Mouse (Mus musculus): Measurements from ENCODE around the gene Slc12a8. TPM values are rescaled to one million over a fixed set of nuclear protein-coding genes. Genes with fewer than 3 reads are reported as not detected.

Gene Slc12a8
- total RNA-seq, 2 experiments from 2014 or later = not detected

GRCm38 (mm10) chr16:33669072-33669471 is 151.9 kb downstream of the Slc12a8 start:
- no peak for ATAC-seq (replicated peaks; ENCODE audit: poor library complexity)

DNA sequence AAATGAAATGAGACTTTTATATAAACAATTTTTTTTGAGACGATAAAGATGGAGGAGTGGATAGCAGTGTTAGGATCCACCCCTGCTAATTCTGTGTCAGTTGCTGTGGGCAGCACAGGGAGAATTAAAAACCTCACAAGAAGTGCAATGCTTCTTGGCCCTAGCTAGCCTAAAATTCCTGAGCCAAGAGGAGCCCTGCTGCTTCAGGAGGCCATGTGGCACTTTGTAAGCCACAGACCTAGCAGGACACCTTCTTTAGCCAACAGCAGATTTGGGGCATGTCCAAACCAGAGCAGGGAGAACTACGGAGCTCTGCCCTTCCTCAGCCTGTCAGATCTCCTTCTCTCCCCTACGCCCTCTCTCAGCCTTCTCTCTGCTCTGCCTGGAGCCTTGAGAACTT is 153.2 kb downstream of the Slc12a8 start:
- ATAC-seq (replicated peaks; ENCODE audit: poor library complexity) = no peak

GRCm38 (mm10) chr16:33670933-33671332 is 153.8 kb downstream of the Slc12a8 start:
- ATAC-seq (replicated peaks; ENCODE audit: poor library complexity) = no peak

- ATAC-seq (replicated peaks; ENCODE audit: poor library complexity) = no peak
Measured at GRCm38 (mm10) chr16:33672188-33672587, 155.1 kb downstream of the Slc12a8 start.

DNA sequence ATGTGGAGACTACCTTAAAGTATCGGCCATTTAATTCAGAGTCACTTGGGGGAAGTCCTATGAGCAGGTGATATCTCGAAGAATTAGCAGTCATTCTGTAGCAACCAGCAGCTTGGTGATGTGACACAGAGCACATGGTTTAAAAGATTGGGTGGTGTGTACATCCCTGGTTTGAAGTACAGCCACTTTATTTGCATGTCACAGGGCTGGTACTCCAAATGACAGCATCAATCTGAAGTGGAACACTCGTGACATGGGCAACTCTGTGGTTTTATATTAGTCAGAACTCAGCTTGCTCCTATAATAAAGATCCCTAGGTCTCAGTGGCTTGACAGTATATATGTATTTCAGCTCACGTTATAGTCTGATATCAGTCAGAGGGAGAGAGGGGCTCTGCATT is 155.5 kb downstream of the Slc12a8 start:
- no peak for ATAC-seq (replicated peaks; ENCODE audit: poor library complexity)

DNA sequence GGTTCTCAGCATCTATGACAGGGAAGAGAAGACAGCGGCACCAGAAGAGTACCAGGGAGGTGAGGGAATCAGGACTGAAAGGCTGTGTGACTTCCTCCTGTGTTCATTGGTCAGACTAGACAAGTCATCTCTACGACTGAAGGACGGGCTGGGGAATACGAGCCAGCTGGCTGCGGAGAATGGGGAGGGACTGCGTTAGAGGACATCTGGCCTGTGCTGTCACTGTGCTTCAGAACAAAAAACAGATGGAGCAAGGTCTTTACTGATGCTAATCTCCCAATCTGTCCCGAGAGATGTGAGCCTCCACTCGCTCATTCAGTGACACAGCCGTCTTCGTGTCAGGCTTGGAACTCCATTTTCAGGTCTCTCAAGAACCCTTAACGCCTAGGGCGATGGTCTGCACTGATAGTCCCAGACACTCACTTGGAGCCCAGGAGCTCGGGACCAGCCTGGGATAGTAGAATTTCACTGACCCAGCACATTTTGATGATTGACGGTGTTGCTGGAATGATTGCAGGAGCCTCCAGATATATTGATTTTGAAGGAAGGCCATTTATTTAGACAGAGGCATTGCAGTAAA is 156.5 kb downstream of the Slc12a8 start:
- no peak for ATAC-seq (replicated peaks; ENCODE audit: poor library complexity)

GRCm38 (mm10) chr16:33675151-33675847 is 158.2 kb downstream of the Slc12a8 start:
- ATAC-seq (replicated peaks; ENCODE audit: poor library complexity) = no peak

DNA sequence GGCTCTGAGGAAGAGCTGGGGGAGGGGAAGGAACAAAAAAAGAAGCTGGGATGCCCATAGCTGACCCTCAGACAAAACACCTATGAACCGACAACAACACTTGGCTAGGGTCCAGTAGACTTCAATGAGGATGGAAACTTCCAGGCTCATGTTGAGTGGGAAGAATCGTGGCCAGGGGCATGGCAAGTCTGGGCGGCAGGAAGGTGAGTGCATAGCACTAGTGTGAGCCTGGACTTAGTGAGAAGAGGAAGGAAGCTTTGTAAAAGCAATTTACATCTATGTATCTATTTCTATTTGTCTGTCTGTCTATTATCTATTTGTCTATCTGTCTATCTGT is 158.7 kb downstream of the Slc12a8 start:
- ATAC-seq (replicated peaks; ENCODE audit: poor library complexity) = no peak

- ATAC-seq (replicated peaks; ENCODE audit: poor library complexity) = no peak
Measured at GRCm38 (mm10) chr16:33676347-33677312, 159.5 kb downstream of the Slc12a8 start.

DNA sequence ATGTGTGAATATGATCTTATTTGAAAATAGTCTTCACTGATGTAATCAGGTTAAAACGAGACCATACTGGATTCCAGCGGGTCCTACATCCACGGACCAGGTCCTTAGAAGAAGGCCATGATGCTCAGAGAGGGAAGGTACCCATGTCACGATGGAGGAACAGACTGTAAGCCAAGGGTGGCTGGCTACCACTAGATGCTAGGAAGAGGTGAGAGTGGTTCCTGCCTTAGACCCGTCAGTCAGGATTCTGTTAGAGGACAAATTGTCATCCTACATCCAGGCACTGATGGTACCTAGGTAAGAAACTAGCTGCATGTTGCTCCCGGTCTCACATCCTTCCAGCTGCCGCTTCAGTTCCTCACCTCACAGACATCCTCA is 160.2 kb downstream of the Slc12a8 start:
- ATAC-seq (replicated peaks; ENCODE audit: poor library complexity) = no peak

DNA sequence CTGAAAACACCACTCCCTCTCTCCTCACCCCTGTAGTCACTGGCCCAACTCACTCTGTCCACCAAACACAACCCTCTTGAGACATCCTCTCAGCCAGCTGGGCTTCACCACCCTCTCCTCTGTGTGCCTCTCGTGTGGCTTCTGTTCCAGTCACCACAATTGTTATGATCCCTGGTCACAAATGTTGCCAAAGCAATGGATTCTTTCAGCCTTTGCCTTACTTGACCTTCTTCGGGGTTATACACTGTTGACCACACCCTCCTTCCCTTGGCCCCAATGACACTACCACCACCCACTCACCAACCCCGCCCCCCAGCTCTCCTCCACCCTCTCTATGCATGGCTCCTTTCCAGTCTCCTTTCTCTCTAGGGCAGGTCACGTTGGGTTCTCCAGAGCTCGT is 160.8 kb downstream of the Slc12a8 start:
- ATAC-seq (replicated peaks; ENCODE audit: poor library complexity) = no peak

DNA sequence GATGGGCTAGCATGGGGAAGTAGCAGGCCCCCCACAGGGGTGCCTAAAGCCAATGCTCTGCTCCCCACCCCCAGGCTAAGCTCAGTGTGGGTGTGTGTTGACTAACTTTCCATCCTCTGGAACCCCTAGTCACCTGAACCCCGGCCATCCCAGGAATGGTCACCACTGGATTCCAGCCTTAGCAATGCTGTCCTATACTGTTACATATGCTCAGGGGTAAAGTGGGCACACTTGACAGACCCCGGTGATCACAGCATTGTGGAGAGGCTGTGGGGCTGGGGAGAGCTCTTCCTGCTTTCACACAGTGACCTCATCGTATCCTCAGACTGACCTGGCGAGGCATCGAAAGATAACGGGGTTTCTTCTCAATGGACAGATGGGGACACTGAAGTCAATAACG is 163.1 kb downstream of the Slc12a8 start:
- no peak for ATAC-seq (replicated peaks; ENCODE audit: poor library complexity)

DNA sequence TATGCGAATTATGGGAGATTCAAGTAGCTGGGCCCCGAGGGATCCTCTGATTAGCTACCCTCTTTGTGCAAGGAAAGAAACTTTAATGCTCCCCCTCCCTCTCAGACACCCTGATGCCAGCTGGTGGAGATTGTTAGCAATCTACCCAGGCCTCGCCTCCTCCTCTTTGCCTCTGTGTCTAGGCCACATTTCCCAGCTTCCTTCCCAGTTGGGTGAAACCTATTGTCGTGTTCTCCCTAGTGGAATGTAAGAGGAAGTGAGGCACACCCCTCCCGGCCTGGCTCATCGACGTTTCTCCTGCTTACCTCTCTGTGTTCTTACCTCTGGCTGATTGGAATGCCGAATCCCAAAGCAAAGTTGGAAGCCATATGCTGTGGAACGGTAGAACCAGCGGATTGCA is 163.7 kb downstream of the Slc12a8 start:
- no peak for ATAC-seq (replicated peaks; ENCODE audit: poor library complexity)

DNA sequence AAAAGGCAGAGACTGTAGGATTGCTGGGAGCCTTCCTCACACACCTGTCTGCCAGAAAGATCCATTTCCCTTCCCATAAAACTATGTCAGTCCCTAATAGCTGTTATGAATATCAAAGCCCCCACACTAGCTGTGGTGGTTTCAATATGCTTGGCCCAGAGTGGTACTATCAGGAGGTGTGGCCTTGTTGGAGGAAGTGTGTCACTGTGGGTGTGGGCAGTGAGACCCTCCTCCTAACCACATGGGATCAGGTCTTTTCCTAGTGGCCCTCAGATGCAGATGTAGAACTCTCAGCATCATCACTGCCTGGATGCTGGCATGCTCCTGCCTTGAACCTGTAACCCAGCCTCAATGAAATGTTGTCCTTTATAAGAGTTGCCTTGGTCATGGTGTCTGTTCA is 164.5 kb downstream of the Slc12a8 start:
- no peak for ATAC-seq (replicated peaks; ENCODE audit: poor library complexity)

DNA sequence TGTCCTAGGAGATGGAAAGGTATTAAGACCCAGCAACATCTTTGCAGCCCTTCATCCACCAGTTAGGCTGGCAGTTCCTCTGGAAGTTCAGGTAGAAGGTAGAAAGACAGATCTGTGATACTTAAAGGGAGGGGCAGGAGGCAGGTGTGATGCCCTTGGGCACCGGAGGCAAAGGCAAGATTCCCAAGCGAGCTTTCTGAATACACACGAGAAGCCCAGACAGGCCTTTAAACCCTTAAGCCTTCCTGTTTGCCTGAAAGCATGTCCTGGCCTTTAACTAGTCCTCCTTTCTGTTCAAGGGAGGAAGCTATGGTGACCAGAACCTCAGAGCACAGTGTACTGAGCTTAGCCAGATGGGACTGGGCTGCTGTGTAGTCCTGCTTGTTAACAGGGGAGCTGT is 165.5 kb downstream of the Slc12a8 start:
- ATAC-seq (replicated peaks; ENCODE audit: poor library complexity) = no peak

DNA sequence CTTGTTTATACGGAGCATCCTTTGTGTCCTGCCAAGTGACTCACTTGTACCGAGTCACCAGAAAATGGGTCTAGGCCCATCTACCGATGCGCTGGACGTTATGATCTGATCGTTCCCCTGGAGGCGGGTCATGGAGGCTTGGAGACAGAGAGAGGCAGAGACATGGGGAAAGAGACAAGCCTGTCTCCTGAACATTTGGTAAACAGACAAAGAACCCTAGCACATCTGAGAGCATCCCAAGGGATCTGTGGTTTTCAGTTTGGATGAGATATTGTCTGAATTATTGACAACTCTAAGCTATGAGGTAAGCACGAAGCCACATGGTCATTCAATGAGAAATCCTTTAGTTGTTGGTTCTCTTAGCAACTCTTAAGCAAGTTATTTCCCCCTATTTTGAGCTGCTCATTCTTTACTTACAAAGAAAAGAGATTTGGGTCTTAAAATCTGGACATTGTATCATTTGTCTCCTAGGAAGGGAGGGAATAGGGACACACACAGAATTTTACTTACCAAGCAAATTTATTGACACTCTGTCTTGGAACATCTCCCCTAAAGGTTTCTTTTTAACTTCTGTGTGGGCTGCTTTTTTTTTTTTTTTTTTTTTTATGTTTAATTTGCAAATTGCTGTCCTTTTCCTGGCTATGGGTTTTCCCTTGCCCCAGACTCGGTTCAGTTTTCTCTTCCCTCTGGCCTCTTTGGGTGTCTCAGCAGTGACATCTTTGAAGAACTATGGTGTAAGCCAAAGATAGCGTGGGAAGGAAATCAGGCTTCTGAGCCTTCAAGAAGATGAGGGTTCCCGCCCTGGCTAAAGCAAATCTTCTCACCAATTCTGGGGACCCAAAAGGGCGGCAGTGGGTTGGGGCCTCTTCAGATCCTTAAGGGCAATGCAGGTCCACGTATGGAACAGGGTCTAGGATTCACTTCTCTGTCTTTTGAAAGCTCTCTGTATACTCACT is 166.4 kb downstream of the Slc12a8 start:
- ATAC-seq (replicated peaks; ENCODE audit: poor library complexity) = no peak

- ATAC-seq (replicated peaks; ENCODE audit: poor library complexity) = peak; percentile 75
Measured at GRCm38 (mm10) chr16:33684162-33684702, 167.1 kb downstream of the Slc12a8 start, which contains the start of gene Heg1. Heg1 (plus strand) TSS chr16:33684370.

- ATAC-seq (replicated peaks; ENCODE audit: poor library complexity) = peak; percentile 45
Measured at GRCm38 (mm10) chr16:33684703-33685701, 167.9 kb downstream of the Slc12a8 start.

DNA sequence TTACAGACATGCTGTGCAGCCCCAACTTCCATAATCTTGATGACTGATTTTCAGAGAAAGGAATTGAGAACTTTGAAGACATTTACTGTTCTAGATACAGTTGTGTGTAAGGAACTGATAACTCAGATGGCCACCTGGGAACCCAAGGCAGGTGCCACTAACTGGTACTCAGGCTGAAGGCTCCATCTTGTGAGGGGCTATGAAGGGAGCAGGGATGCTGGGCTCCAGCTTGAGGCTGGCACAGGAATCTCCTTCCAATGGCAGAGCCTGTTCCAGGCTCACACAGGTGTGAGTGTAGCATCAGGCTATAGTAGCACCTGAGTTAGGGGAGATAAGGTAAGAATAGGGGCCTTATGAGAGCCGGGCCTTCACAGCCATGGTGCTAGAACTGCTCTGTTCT is 168.9 kb downstream of the Slc12a8 start:
- no peak for ATAC-seq (replicated peaks; ENCODE audit: poor library complexity)
